Mouse (Mus musculus) megakaryocyte, embryonic 14.5 days (primary cell): ENCODE results near the gene Zfp423.

Experiments used
- FLI1 ChIP-seq: IDR thresholded peaks from 2 replicates; pipeline ENCODE4 v1.6.1; 2012; ENCODE audit warnings: low read length, inconsistent platforms, mixed read lengths
- GATA1 ChIP-seq: IDR thresholded peaks from 3 replicates; pipeline ENCODE4 v1.6.1; 2012; ENCODE audit warnings: mixed read lengths, low read length, inconsistent platforms, borderline replicate concordance

DNA sequence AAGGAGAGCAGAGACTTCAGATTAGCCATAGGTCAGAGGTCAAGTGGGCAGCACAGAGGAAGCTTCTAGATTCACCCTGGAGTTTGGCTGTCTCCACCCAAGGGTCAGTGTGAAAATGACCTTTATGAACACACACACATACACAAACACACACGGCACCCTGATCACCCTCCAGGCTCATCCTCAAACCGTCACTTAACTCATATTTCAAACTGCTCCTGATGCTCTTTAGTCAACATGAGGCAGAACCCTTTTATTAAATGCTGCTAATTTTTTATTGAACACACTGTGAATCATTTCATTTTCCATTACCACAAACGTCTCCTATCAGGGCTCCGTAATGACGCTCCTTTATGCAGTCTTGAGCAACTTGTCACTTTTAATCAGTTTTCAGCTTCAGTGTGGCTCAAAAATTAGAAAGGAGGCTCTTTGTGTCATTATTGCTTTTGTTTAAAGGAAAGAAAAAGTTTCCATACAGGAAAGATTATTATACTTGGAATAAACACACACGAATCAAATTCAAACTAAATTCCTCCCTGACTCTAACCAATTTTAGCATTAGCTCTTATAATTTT is 87.0 kb downstream of the Zfp423 start:
- TF ChIP-seq GATA1 (no peak), FLI1 (no peak)
